Mouse (Mus musculus) spleen, postnatal 14 days (tissue): ENCODE data around the gene Tdpoz3.
"Not testable (repeated sequence)": the region's sequence is repeated elsewhere in the genome, so short reads cannot be mapped to it uniquely, and the experiment has no call there.

Source experiments
- DNase-seq, 2 experiments: peaks; one replicate each; pipeline ENCODE4 v3.0.0; 2021 to 2022; ENCODE audit warnings: low spot score in 2 of 2

Tdpoz3 gene

GRCm38 (mm10) chr3:93825720-93826119 is at the start of gene Tdpoz3:
Tdpoz3 (plus strand) TSS chr3:93826020.
- not testable (repeated sequence) for DNase-seq

GRCm38 (mm10) chr3:93796098-93796497 is 29.7 kb upstream of the Tdpoz3 start, which contains the start of gene Tdpoz4:
Tdpoz4 (plus strand) TSS chr3:93796398.
- DNase-seq, result not testable (repeated sequence)

GRCm38 (mm10) chr3:93813341-93813740 is 12.5 kb upstream of the Tdpoz3 start:
- DNase-seq, result not testable (repeated sequence)

GRCm38 (mm10) chr3:93858957-93859356 is 33.1 kb downstream of the Tdpoz3 start:
- not testable (repeated sequence) for DNase-seq

- not testable (repeated sequence) for DNase-seq
Measured at GRCm38 (mm10) chr3:93870635-93871034, 44.8 kb downstream of the Tdpoz3 start.
